Mouse (Mus musculus): ENCODE data around the gene Mbnl2.

DNA sequence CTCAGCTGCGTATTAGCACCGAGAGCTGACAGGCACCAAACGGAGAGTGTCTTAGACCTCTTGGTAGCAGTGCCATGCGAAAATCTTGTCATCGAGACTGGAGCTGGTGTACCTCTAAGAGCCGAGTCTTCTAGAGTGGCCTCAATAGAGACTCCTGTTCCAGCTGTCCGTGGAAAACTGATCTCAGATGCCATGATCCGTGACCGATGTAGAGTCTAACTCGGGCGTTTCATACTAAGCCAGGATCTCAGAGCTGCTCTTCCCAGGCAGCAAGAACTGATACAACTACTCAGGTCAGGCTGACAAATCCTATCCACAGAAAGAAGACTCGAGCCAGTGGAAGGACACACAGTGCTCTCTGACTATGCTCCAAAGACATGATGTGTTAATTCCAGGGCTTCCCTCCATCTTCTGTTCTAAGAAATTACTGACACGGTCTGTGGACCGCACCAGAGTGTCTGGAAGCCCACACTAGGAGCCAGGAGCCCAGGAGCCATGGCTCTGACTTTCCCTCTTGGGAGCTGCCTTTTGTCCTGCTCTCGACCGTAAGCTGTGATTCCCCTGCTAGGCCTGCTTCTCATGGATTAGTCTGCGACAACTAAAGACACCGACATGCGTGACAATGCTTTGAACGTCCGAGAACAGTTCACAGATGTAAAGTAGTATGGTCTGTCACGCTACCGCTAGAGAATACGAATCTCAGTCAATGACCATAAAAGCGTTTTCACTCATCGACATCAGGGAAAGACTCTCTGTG lies 106.1 kb downstream of the Mbnl2 start:
- TF ChIP-seq CTCF (IDR thresholded peaks at IDR 0.05; ENCODE audit: low read depth, low read length), result no peak
- no peak for TF ChIP-seq POLR2A (IDR thresholded peaks at IDR 0.05; ENCODE audit: insufficient read depth, low read length)
- TF ChIP-seq EP300 (IDR thresholded peaks at IDR 0.05; ENCODE audit: insufficient read depth, low read depth, low read length), result no peak

All from ES-Bruce4 (cell line).